Mouse (Mus musculus): Measurements from ENCODE around the gene Adcy1.

- TF ChIP-seq POLR2A (IDR thresholded peaks at IDR 0.05; ENCODE audit: borderline replicate concordance, low read depth, low read length), result no peak
- no peak for TF ChIP-seq CTCF (IDR thresholded peaks at IDR 0.05; ENCODE audit: low read depth, low read length)
Observed at GRCm38 (mm10) chr11:7197491-7197941, 134.2 kb downstream of the Adcy1 start, which contains the start of gene Igfbp1.

Measured in bone marrow macrophage, adult 2 months (primary cell).